Mouse (Mus musculus) heart, postnatal 0 days (tissue): ENCODE data around the gene BC052040. TPM values are rescaled to one million over a fixed set of nuclear protein-coding genes. Genes with fewer than 3 reads are reported as not detected.

ENCODE experiments used
- ATAC-seq: fragments of 200-750 bp; cut with Nextera tagmentation; 2 replicates; pipeline ENCODE4 v1.8.0; 2017; ENCODE audit warnings: low read depth, moderate number of reproducible peaks, moderate library complexity; ENCODE audit not compliant: insufficient read depth
- DNase-seq: peaks from one replicate; pipeline ENCODE4 v3.0.0-alpha.2; 2016; ENCODE audit warnings: low spot score
- H3K27ac ChIP-seq: fragments of 300-500 bp; sonication (generic); 2 replicates; pipeline ENCODE4 v1.5.1; 2014; ENCODE audit warnings: low read depth, mild to moderate bottlenecking
- H3K27me3 ChIP-seq: fragments of 300-500 bp; sonication (generic); 2 replicates; pipeline ENCODE4 v1.6.1; 2014; ENCODE audit warnings: low read length, mixed read lengths; ENCODE audit not compliant: control insufficient read depth, insufficient read depth
- H3K36me3 ChIP-seq: fragments of 300-500 bp; sonication (generic); replicated peaks from 2 replicates; pipeline ENCODE4 v1.6.1; 2014; ENCODE audit warnings: low read length, mixed read lengths; ENCODE audit not compliant: control insufficient read depth, insufficient read depth
- H3K4me1 ChIP-seq: fragments of 300-500 bp; sonication (generic); 2 replicates; pipeline ENCODE4 v1.6.1; 2014; ENCODE audit warnings: antibody characterized with exemption; ENCODE audit not compliant: control insufficient read depth, insufficient read depth
- H3K4me2 ChIP-seq: fragments of 300-500 bp; sonication (generic); 2 replicates; pipeline ENCODE4 v1.6.1; 2014; ENCODE audit warnings: low read depth, mild to moderate bottlenecking, low read length, moderate library complexity
- H3K4me3 ChIP-seq: fragments of 300-500 bp; sonication (generic); 2 replicates; pipeline ENCODE4 v1.5.1; 2014; ENCODE audit warnings: low read depth, low read length
- H3K9ac ChIP-seq: fragments of 300-500 bp; sonication (generic); replicated peaks from 2 replicates; pipeline ENCODE4 v1.6.1; 2014; ENCODE audit warnings: low read depth, low read length, mixed read lengths
- H3K9me3 ChIP-seq: fragments of 300-500 bp; sonication (generic); replicated peaks from 2 replicates; pipeline ENCODE4 v1.6.1; 2016; ENCODE audit warnings: low read length; ENCODE audit not compliant: control insufficient read depth
- CTCF ChIP-seq: IDR thresholded peaks from 2 replicates; pipeline ENCODE4 v1.5.1; 2016; ENCODE audit warnings: antibody characterized with exemption, control low read depth, low read depth
- EP300 ChIP-seq: IDR thresholded peaks from 2 replicates; pipeline ENCODE4 v1.6.1; 2016; ENCODE audit warnings: antibody characterized with exemption, low read depth
- WGBS: fragments of 180-500 bp; shearing (Covaris S2); extraction: QIAGEN DNeasy Blood & Tissue Kit; methylation state at CpG from one replicate; pipeline ENCODE4 v1.1.7; 2014; 5-methylcytosine and 5-hydroxymethylcytosine counted together
- microRNA counts: library from miRNA; unstranded; fragments of <30 nt; microRNA quantifications from one replicate; lab custom pipeline; 2015
- microRNA-seq: library from miRNA; unstranded; fragments of <30 nt; microRNA quantifications from one replicate; pipeline ENCODE4, GENCODE M21; 2016
- polyA plus RNA-seq: library from polyadenylated mRNA; unstranded; fragments of >200 nt; fragmentation: Nextera tagmentation; extraction: Ambion mirVana; gene quantifications from 2 replicates; pipeline ENCODE4 v1.2.1, GENCODE M21; 2015
- total RNA-seq: library from RNA; depleted of rRNA; stranded (reverse); fragments of >200 nt; gene quantifications from 2 replicates; pipeline ENCODE4 v1.2.3, GENCODE M21; 2014; ENCODE audit warnings: low replicate concordance

The BC052040 gene
- total and polyA plus RNA-seq, 2 experiments from 2014 or later = 3.9 to 4.1 TPM

DNA sequence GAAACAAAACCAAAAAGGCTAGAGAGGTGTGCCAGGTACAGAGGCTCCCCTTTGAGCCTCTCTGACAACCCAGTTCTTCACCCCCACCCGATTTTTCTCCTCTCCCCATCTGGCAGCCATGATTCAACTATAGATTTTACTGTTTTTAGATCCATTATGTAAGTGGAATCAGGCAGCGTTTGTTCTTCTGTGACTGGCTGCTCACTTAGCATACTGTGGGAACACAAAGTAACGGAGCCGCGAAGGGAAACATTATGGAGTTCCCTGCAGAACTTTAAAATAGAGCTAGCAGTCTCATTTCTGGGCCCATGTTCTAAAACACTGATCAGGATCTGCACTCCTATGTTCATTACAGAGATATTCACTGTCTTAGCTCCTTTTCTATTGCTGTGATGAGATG is 240.8 kb downstream of the BC052040 start:
- Histone ChIP-seq H3K9ac (no peak overlapping the region), H3K36me3 (no peaks in the 10 kb centered on the region), H3K27me3 (no peaks in the 10 kb centered on the region), H3K4me2 (no peak overlapping the region), H3K4me3 (no peak overlapping the region), H3K4me1 (no peaks in the 10 kb centered on the region), H3K9me3 (no peaks in the 10 kb centered on the region), H3K27ac (no peak overlapping the region)
- DNase-seq (no peak), ATAC-seq (no peak)
- TF ChIP-seq EP300 (no peak), CTCF (no peak)
- WGBS = 83% methylated on average over 5 of the region's 5 CpGs

MicroRNAs within 50 kb of the gene (microRNA counts, 519-probe panel; counts per million panel counts)
- microRNA mmu-miR-1951 (lab: Ali Mortazavi, UCI) = 4,921 counts per million, percentile 64 among the panel's probes with 10 or more counts

Small RNA genes within 50 kb of the gene (microRNA-seq; reads per million reads assigned to microRNA genes)
- 0.71 reads per million for gene Mir1951
